Mouse (Mus musculus) stomach, postnatal 0 days (tissue): Measurements from ENCODE around the gene Dock2.

Experiments used
- CTCF ChIP-seq: IDR thresholded peaks from 2 replicates; pipeline ENCODE4 v1.5.1; 2016; ENCODE audit warnings: antibody characterized with exemption, low read depth, mild to moderate bottlenecking, moderate library complexity
- EP300 ChIP-seq: optimal IDR thresholded peaks from 2 replicates; pipeline ENCODE3; 2016; ENCODE audit warnings: antibody characterized with exemption

GRCm38 (mm10) chr11:34778351-34778750 lies 5.3 kb downstream of the Dock2 start:
- TF ChIP-seq CTCF (no peak), EP300 (no peak)
